Mouse (Mus musculus): ENCODE measurements around the gene Eif3l.

GRCm38 (mm10) chr15:79127101-79127500 lies 52.1 kb downstream of the Eif3l start:
- TF ChIP-seq TAL1 (conservative IDR thresholded peaks at IDR 0.05; ENCODE audit: low read depth, low read length) = no peak
- TF ChIP-seq CTCF (IDR thresholded peaks at IDR 0.05; ENCODE audit: low read depth, low read length) = no peak
